18 mouse cellular contexts compared by ENCODE assay signal in genomic region chr14:76799741-76800140, GRCm38 (mm10).
DNase-seq lines count a peak whose midpoint lies in the region; ATAC-seq lines count a peak whose summit lies in the region.
"Had no signal": no experiment of that assay in that cellular context is flagged by ENCODE, and none has a peak within 500 bp of the region (broad histone marks: within the 10 kb centered on the region; RNA-seq: fewer than 3 reads in every experiment).

No protein-coding gene starts in this region.

- peak; percentile 54 for DNase-seq in adrenal gland, postnatal 10 days
- no peak for DNase-seq in adrenal gland, postnatal 25 days
- DNase-seq in heart, adult 11 months = peak; percentile 74
- no peak for DNase-seq in heart, embryonic 10.5 days (ENCODE audit: low spot score)
- peak; percentile 30 for DNase-seq in midbrain, embryonic 14.5 days
- DNase-seq in cerebellum, adult 8-10 months = no peak
- DNase-seq: kidney, adult 9 months; kidney, postnatal 14 days; liver, embryonic 13.5 days; lung, adult 2 months; lung, postnatal 14 days had no signal

- H3K9ac ChIP-seq in midbrain, embryonic 14.5 days (replicated peaks; ENCODE audit: low read length) = no peak overlapping the region
- H3K9ac ChIP-seq in midbrain, embryonic 13.5 days (replicated peaks) = no peak overlapping the region
- H3K9ac ChIP-seq in stomach, embryonic 16.5 days (ENCODE audit: low read length) = no peak overlapping the region
- H3K9ac ChIP-seq: hindbrain, embryonic 14.5 days; liver, embryonic 13.5 days; midbrain, embryonic 12.5 days had no signal

- WGBS in heart, embryonic 10.5 days = 63% methylated on average over 6 of the region's 6 CpGs
- WGBS in midbrain, embryonic 14.5 days = 74% methylated on average over 6 of the region's 6 CpGs
- WGBS in midbrain, embryonic 13.5 days = 76% methylated on average over 6 of the region's 6 CpGs
- WGBS in stomach, embryonic 16.5 days = 44% methylated on average over 6 of the region's 6 CpGs

- no peaks in the 10 kb centered on the region for H3K36me3 ChIP-seq in heart, embryonic 10.5 days
- H3K36me3 ChIP-seq in midbrain, embryonic 14.5 days (ENCODE audit: control insufficient read depth, insufficient read depth, low read length) = no peaks in the 10 kb centered on the region
- H3K36me3 ChIP-seq in midbrain, embryonic 13.5 days = no peaks in the 10 kb centered on the region
- H3K36me3 ChIP-seq in stomach, embryonic 16.5 days (ENCODE audit: control insufficient read depth, insufficient read depth, low read length) = no peaks in the 10 kb centered on the region
- H3K36me3 ChIP-seq: forebrain, embryonic 10.5 days; liver, embryonic 13.5 days; midbrain, embryonic 12.5 days had no signal

- no peak for ATAC-seq in midbrain, embryonic 14.5 days (ENCODE audit: low FRiP score, low TSS enrichment)
- no peak for ATAC-seq in midbrain, embryonic 13.5 days
- ATAC-seq in stomach, embryonic 16.5 days (ENCODE audit: insufficient read depth, low FRiP score) = no peak
- ATAC-seq: activated CD4-positive, CD25-positive, alpha-beta regulatory T cell, adult 4 months; inflammation-experienced regulatory T-cells, adult 6 months had no signal

- H3K27ac ChIP-seq in heart, embryonic 10.5 days = no peak overlapping the region
- no peak overlapping the region for H3K27ac ChIP-seq in midbrain, embryonic 14.5 days (replicated peaks; ENCODE audit: low read depth, low read length)
- no peak overlapping the region for H3K27ac ChIP-seq in midbrain, embryonic 13.5 days
- peak overlapping the region; percentile 50; the same call in 1 of the 2 replicates for H3K27ac ChIP-seq in stomach, embryonic 16.5 days (ENCODE audit: low read length)
- H3K27ac ChIP-seq: forebrain, embryonic 10.5 days; hindbrain, embryonic 14.5 days; liver, embryonic 13.5 days; midbrain, embryonic 12.5 days had no signal

- no peak overlapping the region for H3K4me2 ChIP-seq in midbrain, embryonic 14.5 days (ENCODE audit: low read length)
- H3K4me2 ChIP-seq in midbrain, embryonic 13.5 days (replicated peaks) = no peak overlapping the region
- H3K4me2 ChIP-seq in stomach, embryonic 16.5 days (ENCODE audit: low read depth, low read length) = no peak overlapping the region
- H3K4me2 ChIP-seq: hindbrain, embryonic 14.5 days; liver, embryonic 13.5 days; midbrain, embryonic 12.5 days had no signal

- peaks cover 46% of the 10 kb centered on the region for H3K4me1 ChIP-seq in heart, embryonic 10.5 days
- H3K4me1 ChIP-seq in midbrain, embryonic 14.5 days (ENCODE audit: control insufficient read depth, insufficient read depth, low read length) = 0 out of 2 replicates have a peak, but pooled peaks cover 11% of the 10 kb centered on the region
- H3K4me1 ChIP-seq in midbrain, embryonic 13.5 days (replicated peaks) = peaks cover 21% of the 10 kb centered on the region
- H3K4me1 ChIP-seq in stomach, embryonic 16.5 days (ENCODE audit: control insufficient read depth, insufficient read depth, low read length) = peaks cover 10% of the 10 kb centered on the region; the same call in 1 of the 2 replicates

- no peaks in the 10 kb centered on the region for H3K27me3 ChIP-seq in heart, embryonic 10.5 days (ENCODE audit: insufficient read depth, poor library complexity, severe bottlenecking)
- no peaks in the 10 kb centered on the region for H3K27me3 ChIP-seq in midbrain, embryonic 14.5 days (ENCODE audit: control insufficient read depth, insufficient read depth, low read length)
- H3K27me3 ChIP-seq in midbrain, embryonic 13.5 days = no peaks in the 10 kb centered on the region
- H3K27me3 ChIP-seq in stomach, embryonic 16.5 days (ENCODE audit: control insufficient read depth, insufficient read depth, low read length) = no peaks in the 10 kb centered on the region
- H3K27me3 ChIP-seq: liver, embryonic 13.5 days; midbrain, embryonic 12.5 days had no signal

- no peak overlapping the region for H3K4me3 ChIP-seq in heart, embryonic 10.5 days
- H3K4me3 ChIP-seq in midbrain, embryonic 14.5 days (replicated peaks; ENCODE audit: low read depth, low read length) = no peak overlapping the region
- no peak overlapping the region for H3K4me3 ChIP-seq in midbrain, embryonic 13.5 days (replicated peaks)
- H3K4me3 ChIP-seq in stomach, embryonic 16.5 days (replicated peaks; ENCODE audit: low read length) = no peak overlapping the region
- H3K4me3 ChIP-seq: forebrain, embryonic 10.5 days; liver, embryonic 13.5 days; midbrain, embryonic 12.5 days had no signal

- H3K9me3 ChIP-seq in heart, embryonic 10.5 days = no peaks in the 10 kb centered on the region
- H3K9me3 ChIP-seq in midbrain, embryonic 14.5 days (ENCODE audit: control insufficient read depth, low read length) = no peaks in the 10 kb centered on the region
- no peaks in the 10 kb centered on the region for H3K9me3 ChIP-seq in midbrain, embryonic 13.5 days
- no peaks in the 10 kb centered on the region for H3K9me3 ChIP-seq in stomach, embryonic 16.5 days (replicated peaks; ENCODE audit: control insufficient read depth, low read length)
- H3K9me3 ChIP-seq: forebrain, embryonic 10.5 days; liver, embryonic 13.5 days; midbrain, embryonic 12.5 days had no signal

Comparison
In these comparisons a context has a peak if more than half of its experiments do, and no peak if none do; other contexts are left out.
1. DNase-seq: peak in adrenal gland, postnatal 10 days (single experiment), heart, adult 11 months (single experiment) and midbrain, embryonic 14.5 days (single experiment); none in adrenal gland, postnatal 25 days (single experiment), heart, embryonic 10.5 days (single experiment) and cerebellum, adult 8-10 months (single experiment).